Mouse (Mus musculus) forelimb bud, embryonic 11.5 days (tissue): ENCODE measurements around the gene Mtif3.
A peak's percentile ranks its signal among the peaks of the same experiment; 100 is the strongest.

Experiments
- DNase-seq: peaks from one replicate; pipeline ENCODE4 v3.0.0-alpha.2; 2012; ENCODE audit warnings: low read depth, low spot score

The Mtif3 gene

GRCm38 (mm10) chr5:146916273-146916672 lies 47.3 kb downstream of the Mtif3 start:
- no peak for DNase-seq

GRCm38 (mm10) chr5:146914088-146914766 lies 49.4 kb downstream of the Mtif3 start:
- peak; percentile 69 for DNase-seq

GRCm38 (mm10) chr5:146913355-146913754 lies 50.2 kb downstream of the Mtif3 start:
- no peak for DNase-seq

- DNase-seq, result no peak
Measured at GRCm38 (mm10) chr5:146912206-146912605, 51.4 kb downstream of the Mtif3 start.

GRCm38 (mm10) chr5:146908629-146909028 lies 55.0 kb downstream of the Mtif3 start:
- no peak for DNase-seq

- DNase-seq, result no peak
Measured at GRCm38 (mm10) chr5:146907533-146907932, 56.1 kb downstream of the Mtif3 start.

- peak; percentile 83 for DNase-seq
Measured at GRCm38 (mm10) chr5:146905486-146906172, 58.0 kb downstream of the Mtif3 start.

- DNase-seq, result peak; percentile 74
Measured at GRCm38 (mm10) chr5:146904404-146904803, 59.2 kb downstream of the Mtif3 start.
